Mouse (Mus musculus): Measurements from ENCODE around the gene Cilp2. TPM values are rescaled to one million over a fixed set of nuclear protein-coding genes. Genes with fewer than 3 reads are reported as not detected.
A peak's percentile ranks its signal among the peaks of the same experiment; 100 is the strongest.

The Cilp2 gene
- total RNA-seq, 1 experiment from 2014 or later = not detected

GRCm38 (mm10) chr8:69901484-69902162 lies 14.1 kb upstream of the Cilp2 start:
- DNase-seq = peak; percentile 95

GRCm38 (mm10) chr8:69900895-69901451 lies 13.5 kb upstream of the Cilp2 start:
- DNase-seq = no peak

GRCm38 (mm10) chr8:69899876-69900275 lies 12.4 kb upstream of the Cilp2 start:
- no peak for DNase-seq

DNA sequence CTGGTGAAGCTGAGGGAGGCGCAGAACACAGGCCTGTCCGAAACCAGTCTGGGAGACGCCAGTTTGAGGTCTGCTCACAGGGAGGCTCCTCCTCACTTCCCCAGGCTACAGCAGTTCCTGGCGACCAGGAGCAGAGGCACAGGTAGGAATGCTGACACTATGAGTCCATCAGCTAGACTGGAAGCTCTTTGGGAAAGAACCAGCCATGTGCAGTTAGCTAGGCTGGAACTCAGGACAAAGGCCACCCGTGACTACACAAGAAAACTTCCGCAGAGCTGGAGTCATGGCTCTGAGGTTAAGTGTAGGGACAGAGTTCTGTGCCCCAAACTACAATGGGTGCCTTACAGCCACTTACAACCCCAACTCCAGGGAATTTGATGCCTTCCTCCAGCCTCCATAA lies 10.4 kb upstream of the Cilp2 start:
- DNase-seq = no peak

DNA sequence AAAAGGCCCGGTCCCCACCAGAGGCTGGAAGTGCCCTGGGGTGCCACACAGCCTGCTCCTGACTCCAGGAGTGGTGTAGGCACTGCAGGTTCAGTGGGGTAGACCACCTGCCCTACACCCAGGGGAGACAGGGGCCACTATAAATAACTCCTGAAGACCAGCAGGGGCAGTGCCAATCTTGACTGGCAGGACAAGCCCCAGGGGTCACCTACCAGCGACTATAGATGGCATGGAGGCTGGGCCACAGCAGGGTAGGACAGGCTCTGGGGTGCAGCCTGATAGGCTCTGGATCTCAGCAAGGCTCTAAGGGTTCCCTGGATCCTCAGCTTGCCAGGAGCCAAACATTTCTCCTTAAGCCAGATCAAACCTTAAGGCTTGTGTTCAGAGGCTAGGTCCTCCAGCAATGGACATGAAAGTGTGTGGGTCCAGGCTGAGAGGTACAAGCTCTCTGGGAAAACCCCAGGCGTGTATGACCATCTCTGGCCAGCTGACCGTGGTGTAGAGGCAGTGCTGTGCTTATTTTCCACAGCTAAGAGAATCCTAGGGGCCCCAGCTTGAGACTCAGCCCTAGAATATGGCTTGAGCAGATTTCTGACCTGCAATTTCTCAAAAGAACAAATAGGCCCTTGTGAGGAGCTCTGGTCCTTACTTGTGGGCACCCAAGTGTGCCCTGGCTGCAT lies 8.4 kb upstream of the Cilp2 start:
- DNase-seq = no peak

GRCm38 (mm10) chr8:69894836-69895332 lies 7.4 kb upstream of the Cilp2 start:
- DNase-seq = no peak

GRCm38 (mm10) chr8:69893863-69894262 lies 6.4 kb upstream of the Cilp2 start:
- DNase-seq = no peak

- peak; percentile 38 for DNase-seq
Measured at GRCm38 (mm10) chr8:69890813-69891241, 3.3 kb upstream of the Cilp2 start.

- no peak for DNase-seq
Measured at GRCm38 (mm10) chr8:69888902-69889301, 1.4 kb upstream of the Cilp2 start.

- DNase-seq = no peak
Measured at GRCm38 (mm10) chr8:69888244-69888866, 868 bp upstream of the Cilp2 start.

GRCm38 (mm10) chr8:69884141-69884540 lies 3.3 kb downstream of the Cilp2 start:
- DNase-seq = no peak

- no peak for DNase-seq
Measured at GRCm38 (mm10) chr8:69882833-69883600, 4.5 kb downstream of the Cilp2 start.

- peak; percentile 46 for DNase-seq
Measured at GRCm38 (mm10) chr8:69882021-69882756, 5.3 kb downstream of the Cilp2 start.

DNA sequence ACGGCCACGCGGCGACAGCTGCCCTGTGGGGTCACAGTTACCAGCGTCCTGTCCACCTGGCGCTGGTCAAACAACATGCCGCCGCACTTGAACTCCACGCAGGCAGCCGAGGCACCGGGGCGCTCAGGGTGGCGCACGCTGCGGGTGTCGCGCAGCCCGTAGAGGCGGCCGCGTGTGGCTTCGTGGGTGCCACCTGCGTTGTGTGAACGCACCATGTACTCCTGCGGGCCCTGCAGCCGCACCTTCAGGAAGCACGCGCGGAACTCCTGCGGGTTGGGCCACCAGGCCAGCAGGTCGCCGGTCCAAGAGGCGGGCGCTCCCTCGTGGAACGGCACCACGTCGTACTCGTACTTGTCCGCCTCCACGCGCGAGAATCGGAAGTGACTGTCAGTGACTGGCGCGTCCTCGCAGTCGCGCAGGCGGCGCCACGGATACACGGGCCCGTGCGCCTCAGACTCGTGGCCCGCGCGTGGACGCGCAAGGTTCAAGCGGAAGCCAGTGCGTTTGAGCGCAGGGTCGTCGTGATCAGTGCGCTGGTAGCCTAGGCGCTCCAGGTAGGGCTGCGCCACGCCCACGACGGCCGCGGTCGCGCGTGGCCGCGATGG lies 6.1 kb downstream of the Cilp2 start:
- no peak for DNase-seq

GRCm38 (mm10) chr8:69880841-69881240 lies 6.6 kb downstream of the Cilp2 start:
- no peak for DNase-seq

- no peak for DNase-seq
Measured at GRCm38 (mm10) chr8:69879678-69880077, 7.8 kb downstream of the Cilp2 start.

DNA sequence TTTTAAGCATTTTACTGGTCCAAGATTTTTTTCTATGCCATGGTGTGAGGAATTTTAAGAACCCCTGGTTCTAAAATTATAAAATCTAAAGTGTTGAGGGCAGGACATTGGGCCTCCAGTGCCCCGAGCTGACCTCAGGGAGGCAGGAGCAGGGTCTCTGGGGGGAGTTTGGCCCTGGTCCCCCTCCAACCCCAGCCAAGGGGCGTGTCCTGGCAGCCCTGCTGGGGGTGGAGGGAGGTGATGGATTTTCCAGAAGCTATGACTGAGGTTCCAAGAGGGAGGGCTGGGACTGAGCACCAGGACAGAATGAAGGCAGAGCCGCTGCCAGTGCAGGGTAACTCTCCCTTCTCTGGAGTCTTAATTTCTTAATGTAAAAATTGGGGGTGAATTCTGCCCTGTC lies 9.5 kb downstream of the Cilp2 start:
- no peak for DNase-seq

DNA sequence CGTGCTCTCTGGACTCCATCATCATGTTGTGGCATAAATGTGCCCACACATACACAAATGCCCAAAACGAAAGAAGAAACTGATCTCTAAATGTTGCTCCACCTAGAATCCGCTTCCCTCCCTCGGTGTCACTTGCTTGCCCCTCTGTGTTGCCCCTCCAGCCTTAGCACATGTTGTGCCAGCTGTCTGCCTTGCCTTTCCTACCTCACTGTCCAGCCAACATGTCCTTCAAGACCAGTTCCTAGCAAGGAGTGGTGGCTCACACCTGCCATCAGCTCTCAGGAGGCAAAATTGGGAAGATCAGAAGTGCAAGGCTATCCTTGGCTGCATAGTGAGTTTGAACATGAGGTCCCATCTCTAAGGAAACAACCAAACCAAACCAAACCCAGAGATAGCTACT lies 10.1 kb downstream of the Cilp2 start:
- no peak for DNase-seq

- no peak for DNase-seq
Measured at GRCm38 (mm10) chr8:69876967-69877366, 10.5 kb downstream of the Cilp2 start.

GRCm38 (mm10) chr8:69876097-69876496 lies 11.4 kb downstream of the Cilp2 start:
- DNase-seq = no peak

DNA sequence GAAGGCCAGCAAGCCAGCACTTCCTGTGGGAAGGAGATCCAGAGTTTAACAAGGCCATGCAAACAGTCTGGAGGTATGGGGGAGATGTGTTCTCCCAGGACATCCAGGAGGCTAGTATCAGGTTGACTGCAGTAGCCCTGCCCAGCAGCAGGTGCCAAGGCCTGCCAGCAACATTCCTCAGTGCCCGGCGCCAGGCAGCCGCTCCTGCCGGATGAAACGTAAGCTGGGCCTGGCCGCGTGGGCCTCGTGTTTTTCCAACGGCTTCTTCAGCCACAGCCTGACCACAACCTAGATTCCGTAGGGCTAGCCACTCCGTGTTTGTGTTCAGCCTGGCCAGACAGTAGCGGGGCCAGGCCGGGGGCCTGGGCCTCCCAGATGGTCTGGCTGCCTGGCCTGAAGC lies 12.8 kb downstream of the Cilp2 start:
- no peak for DNase-seq
